Mouse (Mus musculus) leukemia stem cell, adult 10-12 weeks (primary cell): Measurements from ENCODE around the gene Spns2. TPM values are rescaled to one million over a fixed set of nuclear protein-coding genes. Genes with fewer than 3 reads are reported as not detected.

Experiments
- polyA plus RNA-seq: library from polyadenylated mRNA; stranded (reverse); fragments of >175 nt; gene quantifications from 2 replicates; pipeline ENCODE4 v1.2.3, GENCODE M21; 2012; ENCODE audit warnings: low replicate concordance

Spns2 gene
- 1.5 and 2.2 TPM in 2 replicates for polyA plus RNA-seq

GRCm38 (mm10) chr11:72489881-72490301 lies at the start of gene Spns2:
TSS of gene Spns2 (minus strand) at chr11:72489904.

GRCm38 (mm10) chr11:72440965-72441664 lies 48.6 kb downstream of the Spns2 start, which contains the start of gene Mybbp1a:
TSS of gene Mybbp1a (plus strand) at chr11:72441355.

GRCm38 (mm10) chr11:72434963-72435693 lies 54.6 kb downstream of the Spns2 start, which contains the start of gene Ggt6:
TSS of gene Ggt6 (plus strand) at chr11:72435526.

GRCm38 (mm10) chr11:72411093-72411921 lies 78.4 kb downstream of the Spns2 start, which contains the start of gene Smtnl2:
TSS of gene Smtnl2 (minus strand) at chr11:72411713.

Other genes with a start within 250 kb of the Spns2 start
- not detected in 2 replicates for gene Slc13a5, start 222.7 kb downstream of the Spns2 start, polyA plus RNA-seq
- 0.74 and 2.4 TPM in 2 replicates for gene Xaf1, start 188.3 kb downstream of the Spns2 start, polyA plus RNA-seq
- not detected in 2 replicates for gene Fbxo39, start 175.5 kb downstream of the Spns2 start, polyA plus RNA-seq
- not detected in 2 replicates for gene Tekt1, start 127.5 kb downstream of the Spns2 start, polyA plus RNA-seq
- 0.10 TPM in 1 of 2 replicates, not detected in the other for gene Smtnl2, start 78.2 kb downstream of the Spns2 start, polyA plus RNA-seq
- not detected in 2 replicates for gene Ggt6, start 54.4 kb downstream of the Spns2 start, polyA plus RNA-seq
- 79.4 and 159 TPM in 2 replicates for gene Mybbp1a, start 48.5 kb downstream of the Spns2 start, polyA plus RNA-seq
- 4.5 and 5.6 TPM in 2 replicates for gene Spns3, start 60.6 kb upstream of the Spns2 start, polyA plus RNA-seq
- gene Ube2g1, start 117.4 kb upstream of the Spns2 start, polyA plus RNA-seq, result 41.4 and 43.4 TPM in 2 replicates
- 3.4 and 12.5 TPM in 2 replicates for gene Ankfy1, start 200.1 kb upstream of the Spns2 start, polyA plus RNA-seq